Mouse (Mus musculus) neural tube, embryonic 13.5 days (tissue): Measurements from ENCODE around the gene Plekho2. TPM values are rescaled to one million over a fixed set of nuclear protein-coding genes. Genes with fewer than 3 reads are reported as not detected.

ENCODE experiments used
- ATAC-seq: fragments of 200-750 bp; cut with Nextera tagmentation; 2 replicates; pipeline ENCODE4 v1.8.0; 2017; ENCODE audit warnings: low read depth, mild to moderate bottlenecking, moderate TSS enrichment, moderate library complexity
- H3K27ac ChIP-seq: fragments of 300-500 bp; sonication (generic); replicated peaks from 2 replicates; pipeline ENCODE4 v1.5.1; 2015; ENCODE audit warnings: moderate library complexity, mild to moderate bottlenecking, inconsistent platforms
- H3K27me3 ChIP-seq: fragments of 300-500 bp; sonication (generic); 2 replicates; pipeline ENCODE4 v1.6.1; 2015; ENCODE audit warnings: mild to moderate bottlenecking, inconsistent platforms
- H3K36me3 ChIP-seq: fragments of 300-500 bp; sonication (generic); 2 replicates; pipeline ENCODE4 v1.6.1; 2015; ENCODE audit warnings: mild to moderate bottlenecking, inconsistent platforms
- H3K4me1 ChIP-seq: fragments of 300-500 bp; sonication (generic); replicated peaks from 2 replicates; pipeline ENCODE4 v1.6.1; 2015; ENCODE audit warnings: inconsistent platforms
- H3K4me2 ChIP-seq: fragments of 300-500 bp; sonication (generic); 2 replicates; pipeline ENCODE4 v1.6.1; 2015; ENCODE audit warnings: inconsistent platforms, mild to moderate bottlenecking, moderate library complexity
- H3K4me3 ChIP-seq: fragments of 300-500 bp; sonication (generic); 2 replicates; pipeline ENCODE4 v1.5.1; 2015; ENCODE audit warnings: mild to moderate bottlenecking, inconsistent platforms
- H3K9ac ChIP-seq: fragments of 300-500 bp; sonication (generic); 2 replicates; pipeline ENCODE4 v1.6.1; 2015; ENCODE audit warnings: moderate library complexity, mild to moderate bottlenecking, inconsistent platforms
- H3K9me3 ChIP-seq: fragments of 300-500 bp; sonication (generic); 2 replicates; pipeline ENCODE4 v1.6.1; 2016; ENCODE audit warnings: inconsistent platforms
- WGBS: fragments of 180-500 bp; shearing (Covaris S2); methylation state at CpG from one replicate; pipeline ENCODE4 v1.1.7; 2015; 5-methylcytosine and 5-hydroxymethylcytosine counted together
- polyA plus RNA-seq: library from polyadenylated mRNA; unstranded; fragments of >200 nt; fragmentation: Nextera tagmentation; extraction: Ambion mirVana; gene quantifications from 2 replicates; pipeline ENCODE4 v1.2.1, GENCODE M21; 2015

Gene Plekho2
- polyA plus RNA-seq, 1 experiment from 2014 or later, result 9.5 TPM

GRCm38 (mm10) chr9:65605471-65606136 is 25.8 kb upstream of the Plekho2 start:
- no peaks in the 10 kb centered on the region for H3K36me3 ChIP-seq
- 7% methylated on average over 9 of the region's 9 CpGs for WGBS
- peaks cover 4% of the 10 kb centered on the region for H3K4me1 ChIP-seq
- H3K4me3 ChIP-seq, result peak overlapping the region; percentile 19
- no peak overlapping the region for H3K27ac ChIP-seq
- no peaks in the 10 kb centered on the region for H3K9me3 ChIP-seq
- H3K4me2 ChIP-seq, result peak overlapping the region; percentile 53
- H3K27me3 ChIP-seq, result no peaks in the 10 kb centered on the region
- ATAC-seq, result peak; percentile 67
- peak overlapping the region; percentile 64 for H3K9ac ChIP-seq

DNA sequence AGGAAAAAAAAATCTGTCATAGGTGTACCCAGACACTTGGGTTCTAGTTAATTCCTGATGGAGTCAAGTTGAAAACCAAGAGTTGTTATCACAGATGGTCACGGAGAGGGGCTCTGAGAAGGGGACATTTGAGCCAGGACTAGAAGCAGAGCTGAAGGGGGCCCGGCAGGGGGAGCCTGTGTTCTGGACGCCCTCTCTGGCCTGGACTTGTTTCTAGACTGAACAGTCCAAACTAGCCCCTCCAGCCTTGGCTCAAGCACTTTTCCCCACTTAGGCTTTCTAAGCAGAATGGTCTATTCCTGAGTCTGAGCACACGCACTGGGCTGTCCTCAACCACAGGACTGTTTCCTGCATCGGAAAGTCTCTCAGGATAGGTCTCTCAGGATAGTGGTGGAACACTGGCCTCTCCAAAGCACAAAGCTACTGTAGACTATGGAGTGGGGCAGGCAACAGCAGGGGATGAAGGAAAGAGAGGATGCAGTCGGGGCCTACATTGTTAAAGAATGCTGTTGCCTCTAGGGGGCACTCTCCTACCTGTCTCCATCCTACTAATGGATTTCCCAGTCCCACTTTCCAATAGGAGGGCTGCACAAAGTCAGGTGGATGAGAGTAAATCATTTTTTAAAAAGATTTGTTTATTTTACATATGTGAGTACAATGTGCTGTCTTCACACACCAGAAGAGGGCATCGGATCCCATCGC is 23.7 kb upstream of the Plekho2 start:
- WGBS, result 48% methylated on average over 8 of the region's 8 CpGs
- H3K27ac ChIP-seq, result no peak overlapping the region
- H3K4me3 ChIP-seq, result no peak overlapping the region
- H3K4me1 ChIP-seq, result peaks cover 4% of the 10 kb centered on the region
- H3K4me2 ChIP-seq, result no peak overlapping the region
- no peaks in the 10 kb centered on the region for H3K9me3 ChIP-seq
- H3K27me3 ChIP-seq, result no peaks in the 10 kb centered on the region
- no peaks in the 10 kb centered on the region for H3K36me3 ChIP-seq
- ATAC-seq, result no peak
- H3K9ac ChIP-seq, result no peak overlapping the region

DNA sequence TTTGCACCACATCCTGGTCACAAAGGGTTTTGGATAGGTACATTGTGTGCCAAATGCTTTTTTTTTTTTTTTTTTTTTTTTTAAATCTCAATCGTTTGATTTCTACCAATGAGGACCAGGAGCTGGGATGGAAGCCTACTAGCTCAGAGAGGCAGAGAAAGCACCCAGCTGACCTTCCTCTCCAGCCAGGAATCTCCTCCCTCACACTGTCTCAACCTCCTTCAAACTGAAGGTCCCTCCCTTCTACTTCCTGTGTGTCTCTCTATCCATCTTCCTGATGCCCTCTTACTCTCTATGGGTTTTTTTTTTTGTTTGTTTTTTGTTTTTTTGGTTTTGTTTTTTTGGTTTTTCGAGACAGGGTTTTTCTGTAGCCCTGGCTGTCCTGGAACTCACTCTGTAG is 21.1 kb upstream of the Plekho2 start:
- Histone ChIP-seq H3K27me3 (no peaks in the 10 kb centered on the region), H3K9me3 (no peaks in the 10 kb centered on the region), H3K4me2 (no peak overlapping the region), H3K9ac (no peak overlapping the region), H3K27ac (no peak overlapping the region), H3K36me3 (no peaks in the 10 kb centered on the region), H3K4me1 (peaks cover 4% of the 10 kb centered on the region), H3K4me3 (no peak overlapping the region)
- no peak for ATAC-seq
- 62% methylated on average over 2 of the region's 2 CpGs for WGBS

- Histone ChIP-seq H3K4me1 (no peaks in the 10 kb centered on the region), H3K4me3 (no peak overlapping the region), H3K27me3 (no peaks in the 10 kb centered on the region), H3K9me3 (no peaks in the 10 kb centered on the region), H3K27ac (no peak overlapping the region), H3K36me3 (no peaks in the 10 kb centered on the region), H3K4me2 (peak overlapping the region; percentile 20; the same call in 1 of the 2 replicates), H3K9ac (no peak overlapping the region)
- ATAC-seq, result no peak
- WGBS, result 46% methylated on average over 8 of the region's 11 CpGs
Observed at GRCm38 (mm10) chr9:65598765-65599249, 19.0 kb upstream of the Plekho2 start.

- Histone ChIP-seq H3K27me3 (peaks cover 4% of the 10 kb centered on the region; the same call in 1 of the 2 replicates), H3K27ac (no peak overlapping the region), H3K4me3 (no peak overlapping the region), H3K36me3 (0 out of 2 replicates have a peak, but pooled peaks cover 10% of the 10 kb centered on the region), H3K4me2 (no peak overlapping the region), H3K9me3 (no peaks in the 10 kb centered on the region), H3K4me1 (peaks cover 13% of the 10 kb centered on the region), H3K9ac (no peak overlapping the region)
- 85% methylated on average over 9 of the region's 9 CpGs for whole genome bisulfite sequencing
- no peak for ATAC-seq
Observed at GRCm38 (mm10) chr9:65593596-65593995, 13.8 kb upstream of the Plekho2 start.

DNA sequence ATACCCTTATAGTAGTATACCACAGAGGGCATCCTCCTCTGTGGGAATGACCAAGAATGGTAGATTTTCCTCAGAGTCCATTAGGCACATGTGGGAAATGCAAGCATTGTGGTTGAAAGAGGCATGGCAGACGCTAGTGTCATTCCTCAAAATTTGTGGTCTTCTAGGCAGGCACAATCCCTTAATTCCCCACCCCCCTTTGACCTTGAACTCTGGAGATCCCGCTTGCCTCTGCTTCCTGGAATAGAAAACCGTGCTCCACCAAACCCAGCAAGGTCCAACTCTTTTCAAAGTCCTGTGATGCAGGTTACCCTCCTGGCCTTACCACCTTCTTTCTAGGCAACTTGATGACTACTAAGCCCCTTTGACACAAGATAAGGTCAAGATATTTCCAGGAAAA is 12.9 kb upstream of the Plekho2 start:
- ATAC-seq, result no peak
- WGBS, result 89% methylated on average over 3 of the region's 3 CpGs
- Histone ChIP-seq H3K4me3 (no peak overlapping the region), H3K27ac (no peak overlapping the region), H3K4me1 (peaks cover 21% of the 10 kb centered on the region), H3K9ac (no peak overlapping the region), H3K4me2 (no peak overlapping the region), H3K36me3 (0 out of 2 replicates have a peak, but pooled peaks cover 10% of the 10 kb centered on the region), H3K9me3 (no peaks in the 10 kb centered on the region), H3K27me3 (peaks cover 8% of the 10 kb centered on the region; the same call in 1 of the 2 replicates)

DNA sequence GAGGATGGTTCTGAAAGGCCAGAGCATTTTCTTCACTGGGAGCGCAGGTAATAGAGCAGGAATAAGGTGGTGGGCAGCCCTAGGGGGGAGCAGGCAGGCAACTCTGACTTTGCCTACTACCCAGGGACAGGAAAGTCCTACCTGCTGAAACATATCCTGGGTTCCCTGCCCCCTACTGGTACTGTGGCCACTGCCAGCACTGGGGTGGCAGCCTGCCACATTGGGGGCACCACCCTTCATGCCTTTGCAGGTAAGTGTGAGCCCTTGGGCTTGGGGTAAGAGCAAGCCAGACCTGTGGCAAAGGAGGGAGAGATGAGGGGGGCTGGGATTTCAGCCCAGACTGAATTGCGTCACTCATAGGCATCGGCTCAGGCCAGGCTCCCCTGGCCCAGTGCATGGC is 9.3 kb upstream of the Plekho2 start:
- Histone ChIP-seq H3K9me3 (no peaks in the 10 kb centered on the region), H3K9ac (no peak overlapping the region), H3K36me3 (0 out of 2 replicates have a peak, but pooled peaks cover 10% of the 10 kb centered on the region), H3K4me1 (peaks cover 31% of the 10 kb centered on the region), H3K4me3 (peak overlapping the region; percentile 53), H3K4me2 (peak overlapping the region; percentile 83), H3K27me3 (peaks cover 8% of the 10 kb centered on the region; the same call in 1 of the 2 replicates), H3K27ac (no peak overlapping the region)
- 97% methylated on average over 3 of the region's 3 CpGs for WGBS
- no peak for ATAC-seq

DNA sequence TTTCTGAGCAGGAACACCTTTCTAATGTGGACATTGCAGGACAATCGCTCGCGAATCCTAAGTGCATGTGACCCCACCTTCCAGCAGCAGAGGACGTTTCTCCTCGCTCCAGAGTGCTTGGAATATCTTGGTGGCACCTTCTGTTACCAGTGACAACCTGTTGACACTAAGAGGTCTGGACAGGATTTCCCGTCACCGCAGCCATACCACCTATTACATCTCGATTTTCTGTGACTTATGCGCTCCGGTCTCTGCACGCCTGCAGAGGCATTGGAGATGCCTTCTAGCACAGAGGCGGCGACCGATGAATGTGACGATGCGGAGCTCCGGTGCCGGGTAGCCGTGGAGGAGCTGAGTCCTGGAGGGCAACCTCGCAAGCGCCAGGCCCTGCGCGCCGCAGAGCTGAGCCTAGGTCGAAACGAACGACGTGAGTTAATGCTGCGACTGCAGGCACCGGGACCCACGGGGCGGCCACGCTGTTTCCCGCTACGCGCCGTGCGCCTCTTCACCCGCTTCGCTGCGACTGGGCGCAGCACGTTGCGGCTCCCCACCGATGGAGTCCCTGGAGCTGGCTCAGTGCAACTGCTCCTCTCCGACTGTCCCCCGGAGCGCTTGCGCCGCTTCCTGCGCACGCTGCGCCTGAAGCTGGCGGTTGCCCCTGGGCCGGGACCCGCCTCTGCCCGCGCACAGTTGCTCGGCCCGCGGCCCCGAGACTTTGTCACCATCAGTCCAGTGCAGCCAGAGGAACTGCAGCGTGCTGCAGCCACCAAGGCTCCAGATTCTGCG is 7.9 kb upstream of the Plekho2 start:
- WGBS, result under 1% methylated on average over 64 of the region's 64 CpGs
- ATAC-seq, result peak; percentile 44
- Histone ChIP-seq H3K4me2 (peak overlapping the region; percentile 83), H3K36me3 (no peaks in the 10 kb centered on the region), H3K4me3 (peak overlapping the region; percentile 53), H3K9ac (peak overlapping the region; percentile 73), H3K27ac (no peak overlapping the region), H3K4me1 (peaks cover 31% of the 10 kb centered on the region), H3K9me3 (no peaks in the 10 kb centered on the region), H3K27me3 (peaks cover 8% of the 10 kb centered on the region; the same call in 1 of the 2 replicates)

GRCm38 (mm10) chr9:65587270-65587572 is 7.4 kb upstream of the Plekho2 start:
- H3K27ac ChIP-seq, result no peak overlapping the region
- ATAC-seq, result peak; percentile 36; the same call in 1 of the 2 replicates
- H3K4me2 ChIP-seq, result peak overlapping the region; percentile 83
- H3K9me3 ChIP-seq, result no peaks in the 10 kb centered on the region
- H3K4me3 ChIP-seq, result peak overlapping the region; percentile 53
- H3K36me3 ChIP-seq, result no peaks in the 10 kb centered on the region
- under 1% methylated on average over 6 of the region's 6 CpGs for WGBS
- peaks cover 31% of the 10 kb centered on the region for H3K4me1 ChIP-seq
- peak overlapping the region; percentile 73 for H3K9ac ChIP-seq
- H3K27me3 ChIP-seq, result peaks cover 8% of the 10 kb centered on the region; the same call in 1 of the 2 replicates

DNA sequence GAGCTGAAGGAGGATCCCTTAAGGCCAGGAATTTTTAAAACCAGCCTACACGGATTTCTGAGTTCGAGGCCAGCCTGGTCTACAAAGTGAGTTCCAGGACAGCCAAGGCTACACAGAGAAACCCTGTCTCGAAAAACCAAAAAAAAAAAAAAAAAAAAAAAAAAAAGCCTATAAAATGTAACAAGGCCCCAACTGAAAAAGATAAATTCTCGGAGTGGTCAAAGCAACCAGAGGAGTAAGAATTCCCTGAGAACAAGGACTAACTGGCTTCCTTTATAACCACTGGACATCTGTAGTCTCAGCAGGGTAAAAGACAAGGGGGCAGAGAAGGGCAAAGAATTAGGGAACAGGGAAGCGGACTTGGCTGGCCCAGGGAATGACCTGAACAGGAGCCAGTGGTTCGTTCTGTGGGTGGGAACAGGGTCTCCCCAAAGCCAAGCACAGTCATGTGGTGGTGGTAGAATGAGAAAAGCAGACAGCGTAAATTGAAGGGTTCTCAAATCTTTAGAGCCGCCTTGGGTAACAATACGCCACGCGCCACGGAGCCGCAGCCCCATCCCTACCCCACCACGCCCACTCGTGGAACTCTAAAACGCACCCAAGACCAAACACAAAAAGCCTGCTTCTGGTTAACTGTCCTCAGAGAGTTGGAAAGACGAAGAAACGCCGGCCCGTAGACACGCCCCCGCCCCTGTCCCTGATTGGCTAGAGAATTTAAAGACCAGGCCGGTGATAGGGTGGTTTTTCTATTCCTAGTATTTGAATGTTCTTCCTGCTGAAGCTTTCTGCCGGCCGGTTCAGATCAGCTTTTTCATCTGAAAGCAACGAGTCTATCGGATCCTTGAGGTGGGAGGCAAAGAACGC is 6.8 kb upstream of the Plekho2 start, which contains the start of gene Pif1:
Gene Pif1, plus strand, starts transcription at position 755 of the 864 bp plus-strand sequence.
- no peak within 1 kb of the TSS for H3K27ac ChIP-seq

GRCm38 (mm10) chr9:65583045-65583444 is 3.2 kb upstream of the Plekho2 start:
- Histone ChIP-seq H3K27ac (no peak overlapping the region), H3K9me3 (no peaks in the 10 kb centered on the region), H3K4me2 (no peak overlapping the region), H3K9ac (no peak overlapping the region), H3K27me3 (no peaks in the 10 kb centered on the region), H3K36me3 (no peaks in the 10 kb centered on the region), H3K4me1 (peaks cover 34% of the 10 kb centered on the region), H3K4me3 (no peak overlapping the region)
- WGBS, result 30% methylated on average over 8 of the region's 8 CpGs
- ATAC-seq, result no peak

More for the DNA sequence above, 6.8 kb upstream of the Plekho2 start, which contains the start of gene Pif1:
- H3K9ac ChIP-seq, result peak within 1 kb of the TSS; percentile 73
- H3K27me3 ChIP-seq, result peaks cover 8% of the 10 kb centered on the region; the same call in 1 of the 2 replicates
- H3K4me2 ChIP-seq, result peak within 1 kb of the TSS; percentile 83
- H3K9me3 ChIP-seq, result no peaks in the 10 kb centered on the region
- peak; percentile 79 for ATAC-seq
- peak within 1 kb of the TSS; percentile 53 for H3K4me3 ChIP-seq
- 9% methylated on average over 28 of the region's 28 CpGs for WGBS
- peaks cover 31% of the 10 kb centered on the region for H3K4me1 ChIP-seq
- no peaks in the 10 kb centered on the region for H3K36me3 ChIP-seq
